Mouse (Mus musculus) layer of hippocampus, adult 8-10 months (tissue): ENCODE measurements around the gene Copz2. TPM values are rescaled to one million over a fixed set of nuclear protein-coding genes. Genes with fewer than 3 reads are reported as not detected.
A peak's percentile ranks its signal among the peaks of the same experiment; 100 is the strongest.
"Not testable (repeated sequence)": the region's sequence is repeated elsewhere in the genome, so short reads cannot be mapped to it uniquely, and the experiment has no call there.

ENCODE experiments used
- DNase-seq, 2 experiments: peaks; one replicate each; pipeline ENCODE4 v3.0.0; 2022; ENCODE audit warnings: low spot score in 2 of 2
- total RNA-seq, 4 experiments: library from RNA; stranded (reverse); gene quantifications; 2 replicates each; pipeline ENCODE4 v1.2.4; 2022

Gene Copz2
- total RNA-seq, 4 experiments from 2014 or later: 8.2 to 11.6 (median 9.5) TPM

DNA sequence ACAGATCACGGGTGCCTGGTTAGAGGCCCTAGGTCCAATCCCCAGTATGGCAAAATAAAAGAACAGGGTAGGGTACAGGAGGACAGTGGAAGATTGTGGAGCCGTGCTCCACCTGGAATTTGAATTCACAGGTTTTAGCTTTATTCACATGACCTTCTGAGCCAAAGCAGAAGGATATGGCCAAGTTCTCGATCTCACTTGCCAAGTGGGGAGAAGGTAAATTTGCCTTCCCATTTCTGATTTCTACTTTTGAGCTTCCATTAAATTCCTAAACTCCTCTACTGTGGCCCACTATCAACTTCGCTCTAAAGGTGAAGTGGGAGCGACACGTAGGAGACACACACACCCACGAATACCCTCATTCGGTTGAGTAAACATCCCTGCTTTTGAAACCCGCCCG, 20.8 kb upstream of the Copz2 start:
- DNase-seq: no peak

DNA sequence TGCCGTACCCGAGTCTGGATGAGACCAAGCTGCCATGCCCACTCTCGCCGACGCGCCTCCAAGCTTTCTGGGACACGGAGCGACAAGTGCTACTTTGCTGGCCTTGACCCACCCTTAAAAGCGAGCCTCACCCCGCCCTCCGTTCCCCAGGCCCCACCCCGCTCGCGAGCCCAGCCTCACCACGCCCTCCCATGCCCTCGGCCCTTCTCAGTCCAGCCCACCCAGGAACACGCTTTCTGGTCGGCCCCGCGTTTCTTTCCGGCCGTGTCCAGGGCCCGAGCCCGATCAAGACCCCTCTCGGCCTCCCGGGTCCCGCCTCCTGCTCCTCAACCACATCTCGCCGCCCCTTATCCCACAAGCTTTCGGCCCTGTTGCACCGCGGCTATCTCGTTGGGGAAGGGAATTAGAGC, 20.3 kb upstream of the Copz2 start:
- peak in 1 of 2 experiments; percentile 45 for DNase-seq

DNA sequence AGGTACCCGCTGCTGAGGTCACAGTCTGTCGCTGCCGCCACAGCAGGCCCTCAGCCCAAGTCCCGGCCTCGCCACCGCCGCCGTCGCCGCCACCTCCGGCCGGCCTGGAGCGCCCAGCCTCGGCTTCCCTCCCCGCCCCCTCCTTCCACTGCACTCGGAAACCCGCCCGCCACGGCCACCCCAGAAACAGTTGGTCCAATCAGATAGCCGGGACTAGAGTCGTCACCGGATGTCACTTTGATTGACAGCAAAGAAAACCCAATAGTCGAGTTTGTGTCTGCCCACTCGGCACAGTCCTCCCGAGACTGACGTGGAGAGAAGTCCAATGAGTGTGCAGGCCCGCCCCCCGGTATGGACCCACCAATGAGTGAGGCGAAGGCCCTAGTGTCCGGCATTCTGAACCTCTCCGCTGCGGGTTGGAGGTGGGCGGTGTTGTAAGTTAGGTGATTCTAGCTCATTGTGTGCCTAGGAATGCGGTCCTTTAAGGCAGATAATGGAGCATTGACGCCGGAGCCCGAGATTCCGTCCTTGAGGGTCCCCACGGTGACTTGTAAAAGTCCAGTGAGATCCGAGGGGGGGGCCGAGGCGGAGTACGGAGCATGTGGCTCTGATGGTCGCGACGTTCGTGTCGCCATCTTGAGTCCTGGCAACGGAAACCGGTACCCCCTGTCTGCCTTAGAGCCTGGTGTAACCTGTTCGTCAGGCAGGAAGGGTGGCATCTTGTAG, 19.7 kb upstream of the Copz2 start, which contains the start of gene Nfe2l1:
TSS of gene Nfe2l1 (minus strand) at position 156 of the 726 bp plus-strand sequence.
- DNase-seq: peak; percentile 99 to 100

DNA sequence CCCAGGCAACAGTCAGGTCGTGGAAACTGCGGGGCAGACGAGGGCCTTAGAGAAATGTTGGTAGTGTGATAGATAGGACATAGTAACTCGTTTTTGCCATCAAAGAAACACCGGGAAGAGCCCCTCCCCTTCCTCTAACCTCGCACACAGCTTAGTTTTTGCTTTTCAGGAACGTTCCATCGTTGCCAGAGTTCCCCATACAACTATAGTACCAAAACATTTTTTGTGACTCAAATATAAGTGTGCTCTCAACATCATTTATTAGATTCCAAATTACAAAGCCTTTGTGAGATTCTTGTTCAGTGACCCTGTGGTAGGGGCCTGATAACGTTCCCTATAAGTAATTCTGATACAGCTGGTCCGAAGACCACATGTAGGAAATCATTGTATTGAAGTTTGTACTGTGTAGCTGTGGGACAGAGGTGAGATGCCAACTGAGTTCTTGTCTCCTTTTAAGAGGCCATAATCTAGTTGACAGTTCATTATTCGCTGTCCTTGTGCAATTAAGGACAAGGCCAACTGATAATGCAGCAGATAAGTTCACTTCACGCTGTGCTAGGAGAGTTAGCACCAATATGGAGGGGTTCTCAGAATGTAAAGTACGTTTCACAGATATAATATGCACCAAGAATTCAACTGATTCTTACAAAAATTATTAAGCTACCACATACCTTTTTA, 19.0 kb upstream of the Copz2 start:
- no peak for DNase-seq

DNA sequence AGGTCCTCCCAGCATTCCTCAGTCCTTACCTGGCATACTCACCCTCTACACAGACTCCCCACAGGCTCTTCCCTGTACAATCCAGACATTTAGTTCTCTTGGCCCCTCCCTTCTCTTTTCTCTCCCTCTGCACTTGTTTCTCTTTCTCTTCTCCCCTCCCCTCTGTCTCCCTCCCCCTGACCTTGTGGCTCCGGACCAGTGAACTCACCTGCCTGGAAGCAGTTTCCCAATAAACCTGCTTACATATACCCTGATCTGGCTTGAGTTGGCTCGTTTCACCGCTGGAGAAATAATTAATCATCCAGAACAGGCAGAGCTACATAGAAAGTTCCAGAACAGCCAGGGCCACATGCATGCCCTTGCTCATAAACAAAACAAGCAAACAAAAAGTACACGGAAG, 18.2 kb upstream of the Copz2 start:
- DNase-seq: no peak

DNA sequence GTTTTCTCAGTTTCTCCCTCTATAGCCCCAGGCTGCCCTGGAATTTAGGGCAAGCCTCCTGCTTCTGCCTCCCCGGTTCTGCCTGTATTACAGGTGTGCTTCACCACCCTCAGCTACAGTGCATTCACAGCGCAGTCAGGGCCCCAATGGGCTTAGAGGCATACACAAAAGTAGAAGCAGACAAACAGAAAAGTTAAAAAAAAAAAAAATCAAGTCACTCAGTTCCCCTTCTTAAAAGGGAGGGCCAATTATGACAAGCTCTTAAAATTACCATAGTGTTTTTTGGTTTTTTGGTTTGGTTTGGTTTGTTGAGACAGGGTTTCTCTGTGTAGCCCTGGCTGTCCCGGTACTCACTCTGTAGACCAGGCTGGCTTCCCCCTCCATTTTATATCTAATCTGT, 17.1 kb upstream of the Copz2 start:
- DNase-seq: no peak

DNA sequence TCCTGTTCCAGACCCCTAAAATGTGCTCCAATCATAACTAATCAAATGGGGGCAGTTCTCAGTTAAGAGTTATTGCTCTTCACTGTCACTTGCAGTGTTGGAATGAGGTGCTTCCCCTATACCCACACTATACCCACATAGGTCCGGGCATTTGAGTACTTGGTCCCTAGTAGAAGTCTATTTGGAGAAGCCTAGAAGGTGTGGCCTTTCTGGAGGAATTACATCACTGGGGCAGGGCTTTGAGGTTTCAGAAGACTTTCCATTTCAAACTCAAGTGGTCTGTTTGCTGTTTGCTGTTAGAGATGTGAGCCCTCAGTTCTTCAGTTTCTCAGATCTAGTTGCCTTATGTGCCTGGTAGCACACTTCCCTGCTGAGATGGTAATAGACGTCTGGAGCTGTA, 16.7 kb upstream of the Copz2 start:
- no peak for DNase-seq

DNA sequence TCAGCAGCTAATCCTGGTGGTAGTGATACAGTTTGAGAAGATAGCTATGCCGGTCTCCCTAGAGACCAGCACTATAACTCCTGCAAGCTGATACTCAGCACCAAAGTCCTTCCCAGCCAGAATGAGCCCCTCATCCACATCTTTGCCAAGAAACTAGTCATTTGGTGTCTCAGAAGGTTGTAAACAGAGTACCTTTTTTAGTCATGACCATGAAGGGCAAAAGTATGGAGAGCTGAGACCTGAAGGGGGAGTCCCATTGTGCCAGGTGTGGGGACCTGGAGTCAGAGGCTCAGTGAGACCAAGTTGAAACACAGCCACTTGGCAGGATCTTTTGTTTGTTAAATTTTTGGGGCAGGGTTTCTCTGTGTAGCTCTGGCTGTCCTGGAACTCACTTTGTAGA, 15.5 kb upstream of the Copz2 start:
- no peak for DNase-seq

DNA sequence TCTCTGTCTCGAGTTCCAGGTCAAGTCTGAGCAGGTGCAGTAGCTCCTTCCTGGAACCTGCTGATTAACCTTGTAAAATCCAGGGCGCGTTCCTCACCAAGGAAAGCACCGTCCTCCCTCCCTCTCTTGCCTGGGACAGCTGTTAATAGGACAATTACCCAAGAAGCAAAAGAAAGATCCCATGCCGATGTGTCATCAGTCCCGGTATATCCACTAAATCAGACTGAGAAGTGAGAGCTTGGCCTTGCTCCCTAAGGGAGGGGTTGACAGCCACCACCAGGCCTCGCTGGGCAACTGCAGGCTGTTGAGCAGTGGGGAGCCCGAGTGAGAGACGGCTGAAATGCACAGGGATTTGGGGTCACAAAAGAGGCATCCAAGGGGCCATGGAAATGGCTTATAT, 12.4 kb upstream of the Copz2 start:
- no peak for DNase-seq

DNA sequence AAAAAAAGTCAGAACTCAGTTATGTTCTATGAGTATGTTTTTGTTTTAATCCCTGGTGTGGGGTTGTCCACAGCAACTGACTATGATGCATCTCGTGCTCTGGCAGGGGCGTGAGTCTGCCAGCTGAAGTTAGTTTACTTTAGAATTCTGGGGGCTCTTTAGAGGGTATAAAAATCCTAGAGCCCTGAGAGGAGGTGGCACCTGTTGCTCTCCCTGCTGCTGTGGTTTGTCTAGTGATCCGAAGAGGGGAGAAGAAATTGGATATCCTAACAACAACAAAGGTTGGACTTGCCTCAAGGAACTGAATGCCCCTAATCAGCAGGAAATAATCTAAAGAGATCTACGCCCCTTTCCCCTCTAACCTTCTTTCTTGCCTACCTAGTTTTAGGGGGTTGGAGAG, 11.3 kb upstream of the Copz2 start:
- DNase-seq: no peak

DNA sequence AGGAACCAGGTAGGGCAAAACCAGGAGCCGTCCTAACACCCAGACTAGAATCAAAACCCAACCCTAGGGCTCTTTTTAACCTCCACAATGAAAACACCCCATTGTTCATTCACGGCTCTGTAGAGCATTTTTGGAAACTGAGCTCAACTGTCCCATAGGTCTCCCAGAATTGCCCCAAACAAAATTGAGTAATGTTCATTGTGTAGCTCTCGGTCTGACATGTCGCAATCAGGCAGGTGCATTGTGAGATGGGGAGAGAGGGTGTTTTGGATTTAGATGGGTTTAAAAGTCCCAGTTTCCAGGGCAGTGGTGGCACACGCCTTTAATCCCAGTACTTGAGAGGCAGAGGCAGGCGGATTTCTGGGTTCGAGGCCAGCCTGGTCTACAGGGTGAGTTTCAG, 10.2 kb upstream of the Copz2 start:
- DNase-seq: no peak

DNA sequence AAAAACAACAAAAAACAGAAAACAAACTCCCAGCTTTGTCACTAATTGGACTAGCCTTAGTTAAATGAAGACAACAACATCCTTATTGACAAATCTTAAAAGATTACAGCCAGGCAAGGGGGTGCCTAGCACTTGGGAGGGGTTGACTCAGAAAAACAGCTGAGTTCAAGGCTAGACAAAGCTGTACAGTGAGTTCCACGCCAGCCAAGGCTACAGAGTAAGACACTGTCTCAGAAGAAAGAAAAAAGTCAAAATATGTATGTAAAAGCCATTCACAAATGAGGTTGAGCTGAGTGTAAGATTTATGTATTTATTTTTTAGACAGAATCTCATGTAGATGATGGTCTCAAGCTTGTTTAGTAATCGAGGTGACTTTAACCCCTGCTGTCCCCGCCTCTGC, 9.8 kb upstream of the Copz2 start:
- no peak for DNase-seq

DNA sequence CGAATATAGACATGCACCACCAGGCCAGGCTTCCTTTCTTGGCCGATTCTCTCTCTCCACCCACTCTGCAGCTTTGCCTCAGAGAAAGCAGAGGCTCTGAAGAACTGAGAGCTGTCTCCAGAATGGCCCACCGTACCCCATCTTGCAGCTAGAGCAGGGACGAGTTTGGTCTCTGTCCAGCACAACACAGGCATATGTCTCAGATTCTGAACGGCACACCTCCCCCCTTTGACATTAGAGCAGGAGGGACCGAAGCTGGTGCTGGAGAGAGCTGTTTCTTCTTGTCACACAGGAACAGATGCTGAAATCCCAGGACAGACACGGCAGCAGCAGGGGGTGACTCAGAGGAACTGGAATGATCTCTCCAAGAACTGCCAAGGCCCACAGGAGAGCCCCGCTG, 9.4 kb upstream of the Copz2 start:
- peak; percentile 69 to 79 for DNase-seq

DNA sequence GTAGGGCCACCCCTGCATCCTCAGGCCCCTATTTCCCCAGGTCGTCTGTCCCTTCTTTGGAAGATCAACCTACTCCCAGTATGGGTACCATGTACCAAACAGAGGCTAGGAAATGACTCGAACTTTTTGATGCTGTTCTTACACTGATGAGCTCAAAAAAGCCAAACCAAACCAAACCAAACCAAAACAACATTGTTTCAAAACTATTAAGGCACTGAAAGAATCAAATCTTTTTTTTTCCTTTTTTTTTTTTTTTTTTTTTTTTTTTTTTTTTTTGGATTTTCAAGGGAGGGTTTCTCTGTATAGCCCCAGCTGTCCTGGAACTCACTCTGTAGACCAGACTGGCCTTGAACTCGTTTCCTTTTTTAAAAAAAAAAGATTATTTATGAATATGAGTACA, 6.0 kb upstream of the Copz2 start:
- DNase-seq: no peak

DNA sequence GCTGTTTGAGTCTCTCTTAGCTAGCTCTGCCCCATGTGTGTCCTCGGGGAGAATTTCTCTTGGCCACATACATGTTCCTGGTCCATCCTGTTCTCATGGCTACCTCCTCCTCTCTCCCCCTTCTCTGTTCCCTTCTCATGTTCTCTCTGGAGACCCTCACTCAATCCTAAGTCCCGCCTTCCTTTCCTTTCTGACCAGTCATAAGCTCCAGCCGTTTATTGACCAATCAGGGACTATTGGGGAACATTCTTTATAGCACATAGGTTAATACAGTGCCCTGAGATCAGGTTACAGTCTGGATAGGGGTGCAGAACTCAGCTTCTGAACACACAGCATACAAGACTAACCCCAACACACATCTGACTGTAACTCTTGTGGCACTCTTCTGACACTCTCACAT, 2.4 kb upstream of the Copz2 start:
- DNase-seq: no peak

DNA sequence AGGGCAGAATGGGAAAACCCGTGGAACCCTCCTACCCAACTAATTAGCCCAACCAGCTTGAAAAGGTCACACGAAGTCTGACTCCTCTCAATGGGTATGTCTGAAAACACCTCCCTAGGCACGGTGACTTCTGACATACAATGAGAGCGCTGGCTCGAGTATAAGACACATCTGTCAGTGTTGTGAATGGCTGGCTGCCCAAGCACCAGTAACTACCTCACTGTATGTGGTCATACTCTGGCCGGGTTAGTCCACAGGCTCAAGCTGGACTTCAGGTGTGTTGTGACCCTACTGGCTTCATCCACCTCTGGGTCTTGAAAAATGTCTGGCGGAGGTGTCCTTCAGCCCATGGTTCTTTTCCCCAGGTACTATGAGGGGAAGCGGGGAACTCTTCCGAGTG, 976 bp upstream of the Copz2 start:
- DNase-seq: no peak

DNA sequence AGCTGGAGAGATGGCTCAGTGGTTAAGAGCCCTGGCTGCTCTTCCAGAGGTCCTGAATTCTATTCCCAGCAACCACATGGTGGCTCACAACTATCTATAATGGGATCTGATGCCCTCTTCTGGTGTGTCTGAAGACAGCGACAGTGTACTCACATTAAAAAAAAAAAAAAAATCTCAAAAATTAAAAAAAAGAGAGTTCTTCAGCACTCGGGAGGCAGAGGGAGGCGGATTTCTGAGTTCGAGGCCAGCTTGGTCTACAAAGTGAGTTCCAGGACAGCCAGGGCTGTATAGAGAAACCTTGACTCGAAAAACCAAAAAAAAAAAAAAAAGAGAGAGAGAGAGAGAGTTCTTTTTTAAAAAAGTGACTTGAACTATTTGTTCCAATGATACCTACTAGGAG, 525 bp upstream of the Copz2 start:
- not testable (repeated sequence) for DNase-seq

DNA sequence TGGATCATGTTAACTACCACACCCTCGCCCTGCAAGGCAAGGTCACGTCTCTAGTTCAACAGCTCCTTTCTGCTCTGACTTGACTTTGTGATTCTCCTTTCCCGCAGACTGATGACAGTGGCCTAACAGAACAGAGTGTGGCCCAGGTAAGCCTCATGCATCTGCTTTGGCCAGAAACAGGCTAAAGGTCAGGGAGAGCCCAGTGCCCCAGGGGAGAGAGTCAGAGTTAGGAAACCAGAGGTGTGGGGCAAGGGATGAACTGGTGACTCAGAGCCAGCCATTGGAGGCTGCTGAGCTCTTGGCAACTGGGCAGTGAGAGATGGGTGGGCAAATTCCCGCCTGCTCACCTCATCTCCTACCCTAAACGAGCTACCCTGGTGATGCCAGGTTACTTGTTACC, 7.8 kb downstream of the Copz2 start:
- DNase-seq: no peak

DNA sequence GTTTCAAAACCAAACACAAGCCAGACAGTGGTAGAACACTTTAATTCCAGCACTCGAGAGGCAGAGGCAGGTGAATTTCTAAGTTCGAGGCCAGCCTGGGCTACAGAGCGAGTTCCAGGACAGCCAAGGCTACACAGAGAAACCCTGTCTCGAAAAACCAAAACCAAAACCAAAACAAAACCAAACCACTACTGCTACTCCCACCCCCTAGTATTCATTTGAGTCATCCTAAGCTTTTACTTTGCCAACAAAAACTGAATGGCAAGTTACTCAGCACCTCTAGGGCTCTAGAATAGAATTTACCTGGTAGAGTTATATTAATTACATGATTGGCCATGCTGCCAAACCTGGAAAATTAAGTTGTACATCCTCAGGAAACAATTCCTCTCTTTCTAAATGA, 10.0 kb downstream of the Copz2 start:
- no peak for DNase-seq

DNA sequence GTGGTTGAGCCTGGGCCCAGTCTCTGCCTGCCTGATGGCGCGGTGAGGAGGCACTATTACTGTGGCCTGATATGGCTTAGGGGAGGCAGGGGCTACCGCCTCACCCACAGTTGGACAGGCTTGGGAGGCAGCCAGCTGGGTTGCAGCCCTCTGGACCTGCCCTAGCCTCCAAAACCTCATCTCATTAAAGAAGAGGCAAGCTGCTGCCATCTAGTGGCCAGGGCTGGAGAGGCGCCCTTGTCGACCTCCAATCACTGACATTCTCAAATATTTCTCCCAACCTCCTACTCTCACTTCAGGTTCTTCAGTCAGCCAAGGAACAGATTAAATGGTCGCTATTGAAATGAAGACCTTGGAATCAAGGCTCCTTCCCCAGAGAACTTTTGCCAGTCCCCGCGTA, 10.9 kb downstream of the Copz2 start:
- peak in 1 of 2 experiments; percentile 69 for DNase-seq

DNA sequence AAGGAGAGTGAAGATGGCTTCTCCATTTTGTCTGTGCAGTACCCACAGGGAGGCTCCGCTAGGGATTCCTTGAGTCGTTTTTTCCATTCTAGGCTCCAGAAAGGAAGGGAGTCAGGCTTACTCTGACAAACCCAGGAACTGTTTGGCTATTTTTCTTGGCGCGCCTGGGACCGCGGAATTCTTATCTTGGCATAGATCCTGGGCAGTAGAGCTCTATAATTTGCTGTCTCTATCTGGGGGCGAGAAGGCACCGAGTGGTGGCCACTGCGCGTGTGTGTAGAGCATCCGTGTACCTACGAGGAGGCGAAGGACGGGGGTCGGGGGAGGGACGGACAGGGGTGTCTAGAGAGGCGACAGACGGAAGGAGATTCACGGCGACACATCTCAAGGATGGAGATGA, 11.8 kb downstream of the Copz2 start:
- DNase-seq: no peak

DNA sequence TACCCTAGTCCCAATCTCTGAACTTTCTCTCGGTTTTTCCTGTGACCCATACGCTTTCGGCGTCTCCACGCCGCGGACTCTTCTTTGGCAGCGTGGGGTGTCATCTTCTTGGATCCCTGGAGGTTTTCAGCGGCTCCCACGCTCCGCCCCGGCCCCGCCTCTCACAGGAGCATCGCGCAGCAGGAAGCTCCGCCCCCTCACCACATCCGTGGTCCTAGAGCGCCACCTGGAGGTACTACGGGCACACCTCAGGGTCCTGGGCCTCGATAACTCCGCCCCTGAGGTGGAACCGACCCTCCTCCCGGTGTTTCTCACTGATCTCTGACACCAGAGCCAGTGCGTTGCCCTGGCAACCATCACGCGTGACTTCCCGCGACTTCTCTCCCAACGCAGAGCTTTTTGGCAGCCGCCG, 12.2 kb downstream of the Copz2 start:
- DNase-seq: peak; percentile 89 to 95

DNA sequence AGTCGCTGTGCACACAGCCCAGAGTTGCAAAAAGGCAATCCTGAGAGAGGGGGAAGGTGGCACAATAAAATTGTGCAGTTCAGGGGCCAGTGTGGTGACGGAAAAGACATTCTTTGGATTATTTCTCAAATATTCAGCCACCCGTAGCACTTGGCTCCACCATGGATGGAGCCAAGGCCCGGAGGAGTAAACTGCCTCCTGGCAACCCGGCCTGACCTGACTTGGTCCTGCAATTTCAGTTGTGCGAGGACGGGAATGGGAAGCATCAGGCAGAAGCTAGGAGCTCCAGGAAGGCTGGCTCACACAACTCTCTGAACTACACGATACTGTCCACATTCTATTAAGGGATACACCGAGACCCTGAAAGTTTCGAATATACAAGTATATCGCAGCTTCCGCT, 12.9 kb downstream of the Copz2 start:
- no peak for DNase-seq
